Comparison of ENCODE assay signal across 28 mouse cellular contexts in the genomic region with DNA sequence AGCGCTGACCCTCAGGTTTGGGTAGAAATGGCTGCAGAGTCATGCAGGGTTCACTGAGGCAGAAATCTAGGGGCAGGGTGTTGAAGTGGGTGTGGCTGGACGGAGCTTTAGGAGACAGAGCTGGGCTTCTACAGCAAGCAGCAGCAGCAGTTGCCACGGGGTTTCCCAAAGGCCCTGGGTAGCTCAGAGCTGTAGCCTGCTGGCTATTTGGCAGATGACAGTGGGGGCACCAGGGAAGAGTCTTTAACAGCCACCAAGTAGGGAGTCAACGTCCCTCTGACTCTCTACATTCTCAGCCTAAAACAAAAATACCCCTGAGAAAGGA. TPM values are rescaled to one million over a fixed set of nuclear protein-coding genes. Genes with fewer than 3 reads are reported as not detected.
DNase-seq lines count a peak whose midpoint lies in the region; ATAC-seq and TF ChIP-seq lines count a peak whose summit lies in the region.
"Had no signal": no experiment of that assay in that cellular context is flagged by ENCODE, and none has a peak within 500 bp of the region (broad histone marks: within the 10 kb centered on the region; RNA-seq: fewer than 3 reads in every experiment).

No protein-coding gene starts in this region.

- no peak overlapping the region for H3K4me2 ChIP-seq in heart, postnatal 0 days (ENCODE audit: low read depth, low read length)
- 0 out of 2 replicates have a peak overlapping the region, but pooled peaks have one; percentile 5 for H3K4me2 ChIP-seq in kidney, postnatal 0 days (ENCODE audit: low read length)
- peak overlapping the region; percentile 29 for H3K4me2 ChIP-seq in neural tube, embryonic 12.5 days (replicated peaks)
- H3K4me2 ChIP-seq: embryonic facial prominence, embryonic 13.5 days; forebrain, embryonic 12.5 days; hindbrain, embryonic 14.5 days; liver, embryonic 15.5 days; lung, embryonic 14.5 days; midbrain, embryonic 11.5 days had no signal

- intact Hi-C loops in heart, postnatal 36 days (cut with DNase I) = no loop called here

- H3K36me3 ChIP-seq in heart, postnatal 0 days (replicated peaks; ENCODE audit: control insufficient read depth, insufficient read depth, low read length) = no peaks in the 10 kb centered on the region
- no peaks in the 10 kb centered on the region for H3K36me3 ChIP-seq in kidney, postnatal 0 days (ENCODE audit: insufficient read depth, low read length)
- peaks cover 21% of the 10 kb centered on the region for H3K36me3 ChIP-seq in E14TG2a.4 (ENCODE audit: insufficient read depth, low read length)
- H3K36me3 ChIP-seq in neural tube, embryonic 12.5 days = no peaks in the 10 kb centered on the region
- H3K36me3 ChIP-seq: embryonic facial prominence, embryonic 13.5 days; forebrain, embryonic 12.5 days; liver, embryonic 15.5 days had no signal

- H3K9ac ChIP-seq in heart, postnatal 0 days (replicated peaks; ENCODE audit: low read depth, low read length) = no peak overlapping the region
- H3K9ac ChIP-seq in kidney, postnatal 0 days (ENCODE audit: low read depth, low read length) = no peak overlapping the region
- H3K9ac ChIP-seq in neural tube, embryonic 12.5 days = no peak overlapping the region
- H3K9ac ChIP-seq: embryonic facial prominence, embryonic 13.5 days; forebrain, embryonic 12.5 days; forebrain, postnatal 0 days; hindbrain, embryonic 14.5 days; liver, embryonic 15.5 days; lung, embryonic 14.5 days had no signal

- no peaks in the 10 kb centered on the region for H3K9me3 ChIP-seq in heart, postnatal 0 days (replicated peaks; ENCODE audit: control insufficient read depth, low read length)
- no peaks in the 10 kb centered on the region for H3K9me3 ChIP-seq in kidney, postnatal 0 days (replicated peaks; ENCODE audit: low read length)
- no peaks in the 10 kb centered on the region for H3K9me3 ChIP-seq in E14TG2a.4 (ENCODE audit: low read length)
- H3K9me3 ChIP-seq in neural tube, embryonic 12.5 days = no peaks in the 10 kb centered on the region
- H3K9me3 ChIP-seq: embryonic facial prominence, embryonic 13.5 days; forebrain, embryonic 12.5 days; liver, embryonic 15.5 days had no signal

- 82% methylated on average over 4 of the region's 4 CpGs for WGBS in heart, postnatal 0 days
- WGBS in kidney, postnatal 0 days = 55% methylated on average over 4 of the region's 4 CpGs
- WGBS in neural tube, embryonic 12.5 days = 39% methylated on average over 4 of the region's 4 CpGs

- TF ChIP-seq EP300 in heart, postnatal 0 days (IDR thresholded peaks at IDR 0.05; ENCODE audit: low read depth) = no peak

- H3K27me3 ChIP-seq in heart, postnatal 0 days (ENCODE audit: control insufficient read depth, insufficient read depth, low read length) = no peaks in the 10 kb centered on the region
- H3K27me3 ChIP-seq in kidney, postnatal 0 days (ENCODE audit: insufficient read depth, low read length) = no peaks in the 10 kb centered on the region
- no peaks in the 10 kb centered on the region for H3K27me3 ChIP-seq in E14TG2a.4 (ENCODE audit: insufficient read depth, low read length)
- H3K27me3 ChIP-seq in neural tube, embryonic 12.5 days (replicated peaks) = no peaks in the 10 kb centered on the region
- H3K27me3 ChIP-seq: embryonic facial prominence, embryonic 13.5 days; forebrain, embryonic 12.5 days; liver, embryonic 15.5 days had no signal

- H3K4me1 ChIP-seq in heart, postnatal 0 days (ENCODE audit: control insufficient read depth, insufficient read depth) = 0 out of 2 replicates have a peak, but pooled peaks cover 3% of the 10 kb centered on the region
- H3K4me1 ChIP-seq in kidney, postnatal 0 days (replicated peaks; ENCODE audit: insufficient read depth, low read length) = peaks cover 12% of the 10 kb centered on the region; the same call in 1 of the 2 replicates
- peaks cover 70% of the 10 kb centered on the region for H3K4me1 ChIP-seq in E14TG2a.4 (replicated peaks; ENCODE audit: low read depth, low read length)
- peaks cover 39% of the 10 kb centered on the region for H3K4me1 ChIP-seq in neural tube, embryonic 12.5 days
- H3K4me1 ChIP-seq: liver, embryonic 15.5 days had no signal

- no peak for DNase-seq in heart, postnatal 0 days (ENCODE audit: low spot score)
- no peak for DNase-seq in heart, postnatal 36 days
- no peak for DNase-seq in kidney, postnatal 0 days (ENCODE audit: low spot score)
- DNase-seq in kidney, postnatal 14 days = no peak
- no peak for DNase-seq in adrenal gland, adult 2 months
- no peak for DNase-seq in layer of hippocampus, adult 11-12 months (ENCODE audit: low spot score)
- DNase-seq: adrenal gland, postnatal 10 days; cerebellum, adult 9-10 months; cerebellum, postnatal 36 days; forebrain, postnatal 0 days; heart, adult 2 months; kidney, adult 2 months; kidney, postnatal 25 days; liver; lung, embryonic 14.5 days; lung, postnatal 14 days; thymus, adult 2 months; thymus, postnatal 36 days had no signal

- peak overlapping the region; percentile 30; the same call in 1 of the 2 replicates for H3K27ac ChIP-seq in heart, postnatal 0 days (ENCODE audit: low read depth)
- H3K27ac ChIP-seq in kidney, postnatal 0 days = peak overlapping the region; percentile 25; the same call in 1 of the 2 replicates
- peak overlapping the region; percentile 44 for H3K27ac ChIP-seq in neural tube, embryonic 12.5 days
- H3K27ac ChIP-seq: embryonic facial prominence, embryonic 13.5 days; forebrain, embryonic 12.5 days; heart, adult 2 months; hindbrain, embryonic 14.5 days; liver, embryonic 15.5 days had no signal

- TF ChIP-seq CTCF in heart, postnatal 0 days (IDR thresholded peaks at IDR 0.05; ENCODE audit: low read depth) = no peak
- no peak for TF ChIP-seq CTCF in kidney, postnatal 0 days (IDR thresholded peaks at IDR 0.05; ENCODE audit: low read depth)
- no peak for TF ChIP-seq CTCF in E14TG2a.4 (conservative IDR thresholded peaks at IDR 0.05; ENCODE audit: low read length)

- no peak for ATAC-seq in heart, postnatal 0 days (ENCODE audit: insufficient read depth, low read depth)
- no peak for ATAC-seq in kidney, postnatal 0 days (replicated peaks; ENCODE audit: low FRiP score, low read depth)
- ATAC-seq in neural tube, embryonic 12.5 days (ENCODE audit: low FRiP score, low read depth) = peak; percentile 56
- ATAC-seq: forebrain, postnatal 0 days had no signal

- H3K4me3 ChIP-seq in heart, postnatal 0 days (ENCODE audit: low read depth, low read length) = no peak overlapping the region
- H3K4me3 ChIP-seq in kidney, postnatal 0 days (replicated peaks; ENCODE audit: low read depth, low read length) = no peak overlapping the region
- H3K4me3 ChIP-seq in E14TG2a.4 (replicated peaks; ENCODE audit: low read length) = peak overlapping the region; percentile 39; the same call in 1 of the 2 replicates
- H3K4me3 ChIP-seq in neural tube, embryonic 12.5 days = no peak overlapping the region
- H3K4me3 ChIP-seq: embryonic facial prominence, embryonic 13.5 days; erythroblast, embryonic 14.5 days; forebrain, embryonic 12.5 days; heart, adult 2 months; liver, embryonic 15.5 days; myocyte had no signal

RNA-seq across cellular contexts. Expression of a gene that starts 12.5 kb away (rescaled TPM):
- 3.7 TPM in 1 of 2 replicates, not detected in the other for total RNA-seq in heart, postnatal 0 days (2014; rRNA removed; ENCODE audit: low replicate concordance)
- polyA plus RNA-seq in heart, postnatal 0 days (2015; fragmentation: Nextera tagmentation; extraction: Ambion mirVana) = 1.2 and 1.3 TPM in 2 replicates
- total RNA-seq in heart, postnatal 36 days (2021) = under 1 TPM; 0.60 to 0.92 TPM
- 13.9 and 14.7 TPM in 2 replicates for polyA plus RNA-seq in kidney, postnatal 0 days (2015; fragmentation: Nextera tagmentation; extraction: Ambion mirVana)
- 2.6 and 4.3 TPM in 2 replicates for polyA plus RNA-seq in neural tube, embryonic 12.5 days (2016; fragmentation: Nextera tagmentation; extraction: Ambion mirVana)
- under 1 TPM; 0.43 to 0.93 TPM for total RNA-seq in adrenal gland, adult 2 months (2021)
- polyA plus RNA-seq in adrenal gland, adult 2 months (2012; rRNA removed) = 0.90 and 1.00 TPM in 2 replicates
- total RNA-seq: megakaryocyte progenitor cell, adult 5-6 weeks had no signal
- polyA plus RNA-seq: erythroblast, embryonic 14.5 days; myocyte had no signal
